Mouse (Mus musculus) CH12.LX (cell line): ENCODE measurements around the gene Cd209c. TPM values are rescaled to one million over a fixed set of nuclear protein-coding genes. Genes with fewer than 3 reads are reported as not detected.

ENCODE experiments used
- DNase-seq: peaks from one replicate; pipeline ENCODE4 v3.0.0-alpha.2; 2013; ENCODE audit errors: extremely low read depth
- H3K27ac ChIP-seq: 2 replicates; pipeline ENCODE4 v1.5.1; 2012; ENCODE audit warnings: low read depth, mild to moderate bottlenecking, control low read depth, moderate library complexity; ENCODE audit not compliant: insufficient read depth
- H3K27me3 ChIP-seq: replicated peaks from 2 replicates; pipeline ENCODE3; 2012; ENCODE audit warnings: inconsistent platforms
- H3K36me3 ChIP-seq, 2 experiments: replicated peaks in 1 of 2; 2 replicates each; pipeline versions ENCODE3 to v1.6.1; 2012; ENCODE audit warnings: inconsistent platforms in 1 of 2, low read length in 1 of 2, mild to moderate bottlenecking in 1 of 2, mixed read lengths in 1 of 2, moderate library complexity in 1 of 2; ENCODE audit not compliant: control insufficient read depth in 1 of 2, insufficient read depth in 1 of 2
- H3K4me1 ChIP-seq, 2 experiments: 2 replicates each; pipeline ENCODE4 v1.6.1; 2012; ENCODE audit warnings: inconsistent platforms in 1 of 2, moderate library complexity in 1 of 2; ENCODE audit not compliant: insufficient read depth in 2 of 2, control insufficient read depth in 1 of 2
- H3K4me2 ChIP-seq: 2 replicates; pipeline ENCODE4 v1.6.1; 2012; ENCODE audit warnings: low read depth, mild to moderate bottlenecking, control low read depth; ENCODE audit not compliant: poor library complexity, insufficient read depth, severe bottlenecking
- H3K4me3 ChIP-seq, 3 experiments: fragments of 150-350 bp in 1 of 3; sonication (generic) in 1 of 3; replicated peaks in 1 of 3; 2 replicates each; pipeline versions ENCODE3 to v1.5.1; 2011 to 2012; ENCODE audit warnings: low read depth in 2 of 3, low read length in 2 of 3, mild to moderate bottlenecking in 2 of 3, moderate library complexity in 2 of 3, control low read depth in 1 of 3, improper control_type of control experiment in 1 of 3, inconsistent platforms in 1 of 3, mixed read lengths in 1 of 3; ENCODE audit not compliant: poor library complexity in 1 of 3
- H3K79me2 ChIP-seq: replicated peaks from 2 replicates; pipeline ENCODE4 v1.6.1; 2012; ENCODE audit warnings: mild to moderate bottlenecking, moderate library complexity; ENCODE audit not compliant: control insufficient read depth, poor library complexity, insufficient read depth, severe bottlenecking; ENCODE audit errors: extremely low read depth
- H3K9ac ChIP-seq: 2 replicates; pipeline ENCODE4 v1.6.1; 2012; ENCODE audit warnings: low read depth, mild to moderate bottlenecking, control low read depth, moderate library complexity; ENCODE audit not compliant: insufficient read depth
- H3K9me3 ChIP-seq: replicated peaks from 2 replicates; pipeline ENCODE3; 2012; ENCODE audit warnings: low read length, inconsistent platforms, mixed read lengths
- CHD1 ChIP-seq: IDR thresholded peaks from 2 replicates; pipeline ENCODE4 v1.6.1; 2012; ENCODE audit warnings: low read depth, low read length, improper control_type of control experiment, inconsistent platforms
- CTCF ChIP-seq, 2 experiments: IDR thresholded peaks in 1 of 2; conservative IDR thresholded peaks in 1 of 2; 2 replicates each; pipeline ENCODE4 v1.5.1; 2011 to 2012; ENCODE audit warnings: low read depth in 2 of 2, low read length in 2 of 2, improper control_type of control experiment in 1 of 2, inconsistent platforms in 1 of 2, mild to moderate bottlenecking in 1 of 2, moderate library complexity in 1 of 2
- HCFC1 ChIP-seq: IDR thresholded peaks from 2 replicates; pipeline ENCODE4 v1.6.1; 2012; ENCODE audit warnings: low read depth, mild to moderate bottlenecking, inconsistent platforms, low read length, improper control_type of control experiment
- IRF4 ChIP-seq: IDR thresholded peaks from 2 replicates; pipeline ENCODE4 v1.6.1; 2014; ENCODE audit warnings: low read depth, mild to moderate bottlenecking, inconsistent platforms, low read length, improper control_type of control experiment
- JUND ChIP-seq: conservative IDR thresholded peaks from 2 replicates; pipeline ENCODE4 v1.6.1; 2011; ENCODE audit warnings: low read depth, low read length, improper control_type of control experiment
- MAX ChIP-seq: IDR thresholded peaks from 2 replicates; pipeline ENCODE4 v1.6.1; 2011; ENCODE audit warnings: low read length, improper control_type of control experiment
- MAZ ChIP-seq: IDR thresholded peaks from 2 replicates; pipeline ENCODE4 v1.6.1; 2012; ENCODE audit warnings: low read depth, mild to moderate bottlenecking, inconsistent platforms, low read length, improper control_type of control experiment, moderate library complexity
- MXI1 ChIP-seq: IDR thresholded peaks from 2 replicates; pipeline ENCODE4 v1.6.1; 2011; ENCODE audit warnings: mild to moderate bottlenecking, low read depth, low read length, improper control_type of control experiment
- NRF1 ChIP-seq: IDR thresholded peaks from 2 replicates; pipeline ENCODE4 v1.6.1; 2014; ENCODE audit warnings: low read depth, mild to moderate bottlenecking, inconsistent platforms, low read length, improper control_type of control experiment, moderate library complexity
- POLR2AphosphoS2 ChIP-seq: IDR thresholded peaks from 2 replicates; pipeline ENCODE4 v1.6.1; 2011; ENCODE audit warnings: low read depth, low read length, improper control_type of control experiment
- RAD21 ChIP-seq: IDR thresholded peaks from 2 replicates; pipeline ENCODE4 v1.6.1; 2011; ENCODE audit warnings: low read depth, mild to moderate bottlenecking, low read length, improper control_type of control experiment, moderate library complexity
- TBP ChIP-seq: conservative IDR thresholded peaks from 2 replicates; pipeline ENCODE4 v1.6.1; 2011; ENCODE audit warnings: low read depth, low read length, improper control_type of control experiment
- TCF12 ChIP-seq: IDR thresholded peaks from 2 replicates; pipeline ENCODE4 v1.6.1; 2014; ENCODE audit warnings: low read depth, mild to moderate bottlenecking, inconsistent platforms, low read length, improper control_type of control experiment
- UBTF ChIP-seq: IDR thresholded peaks from 2 replicates; pipeline ENCODE4 v1.6.1; 2012; ENCODE audit warnings: low read depth, mild to moderate bottlenecking, inconsistent platforms, low read length, improper control_type of control experiment, moderate library complexity
- USF2 ChIP-seq: conservative IDR thresholded peaks from 2 replicates; pipeline ENCODE4 v1.6.1; 2011; ENCODE audit warnings: low read depth, low read length, improper control_type of control experiment
- ZC3H11A ChIP-seq: IDR thresholded peaks from 2 replicates; pipeline ENCODE4 v1.6.1; 2012; ENCODE audit warnings: low read depth, mild to moderate bottlenecking, inconsistent platforms, low read length, improper control_type of control experiment
- ZKSCAN1 ChIP-seq: IDR thresholded peaks from 2 replicates; pipeline ENCODE4 v1.6.1; 2012; ENCODE audit warnings: low read depth, inconsistent platforms, low read length, improper control_type of control experiment, borderline replicate concordance
- ZNF384 ChIP-seq: IDR thresholded peaks from 2 replicates; pipeline ENCODE4 v1.6.1; 2012; ENCODE audit warnings: low read depth, low read length, improper control_type of control experiment, inconsistent platforms
- dilution Hi-C: fragments of 300-500 bp; cut with MboI; formaldehyde crosslinking; loops from 2 replicates; pipeline ENCODE4 v1.14.3; 2020; ENCODE audit warnings: low sequenced_read_pairs; ENCODE audit not compliant: extremely low pct_unique_long_range_greater_than_20kb, extremely low pct_ligation_motif_present
- in situ Hi-C: fragments of 300-500 bp; cut with MboI; formaldehyde crosslinking; loops from 3 replicates; pipeline ENCODE4 v1.14.3; 2019; ENCODE audit warnings: low sequenced_read_pairs, low pct_ligation_motif_present, low pct_unique_long_range_greater_than_20kb, mixed read lengths
- polyA plus RNA-seq: library from polyadenylated mRNA; unstranded; fragments of >175 nt; gene quantifications from 2 replicates; pipeline ENCODE4 v1.2.1, GENCODE M21; 2012; ENCODE audit warnings: low read depth; ENCODE audit not compliant: insufficient read length
- total RNA-seq, 2 experiments: library from RNA; depleted of rRNA; stranded (reverse); fragments of 300-350 nt in 1 of 2; fragments of >200 nt in 1 of 2; gene quantifications; 2 replicates each; pipeline ENCODE4 v1.2.3; 2012 to 2014

Cd209c gene
- total and polyA plus RNA-seq, 3 experiments = 0.29 TPM; not detected in 2

GRCm38 (mm10) chr8:3926744-3927143, 27.8 kb downstream of the Cd209c start, which contains the start of gene Cd209b:
Cd209b (minus strand) TSS chr8:3926844.
- Histone ChIP-seq H3K27me3 (peaks cover 42% of the 10 kb centered on the region), H3K79me2 (no peaks in the 10 kb centered on the region), H3K4me1 (no peaks in the 10 kb centered on the region), H3K4me3 (no peak within 1 kb of the TSS), H3K27ac (no peak within 1 kb of the TSS), H3K9me3 (no peaks in the 10 kb centered on the region), H3K9ac (no peak within 1 kb of the TSS), H3K36me3 (no peaks in the 10 kb centered on the region), H3K4me2 (no peak within 1 kb of the TSS)
- in situ Hi-C loops = no loop called here
- dilution Hi-C loops = no loop called here
- TF ChIP-seq ZNF384 (no peak), POLR2AphosphoS2 (no peak), CTCF (conservative IDR thresholded peaks at IDR 0.05 in 1 of 2, IDR thresholded peaks at IDR 0.05 in 1 of 2; ENCODE audit: low read depth in 2 of 2, low read length in 2 of 2) (no peak), HCFC1 (no peak), NRF1 (no peak), MAX (no peak), TBP (no peak), ZKSCAN1 (no peak), ZC3H11A (no peak), JUND (no peak), TCF12 (no peak), MAZ (no peak), UBTF (no peak), CHD1 (no peak), IRF4 (no peak), USF2 (no peak), RAD21 (no peak), MXI1 (no peak)
- no peak for DNase-seq

Other genes with a start within 250 kb of the Cd209c start
- gene Clec4g, start 234.1 kb downstream of the Cd209c start, total RNA-seq (2012; rRNA removed) = not detected in 2 replicates
- not detected in 2 replicates for gene Clec4g, start 234.1 kb downstream of the Cd209c start, total RNA-seq (2014; rRNA removed)
- not detected in 2 replicates for gene Clec4g, start 234.1 kb downstream of the Cd209c start, polyA plus RNA-seq
- gene Cd209a, start 205.8 kb downstream of the Cd209c start, total RNA-seq (2012; rRNA removed) = not detected in 2 replicates
- gene Cd209a, start 205.8 kb downstream of the Cd209c start, total RNA-seq (2014; rRNA removed) = not detected in 2 replicates
- gene Cd209a, start 205.8 kb downstream of the Cd209c start, polyA plus RNA-seq = not detected in 2 replicates
- not detected in 2 replicates for gene Cd209e, start 100.4 kb downstream of the Cd209c start, total RNA-seq (2012; rRNA removed)
- not detected in 2 replicates for gene Cd209e, start 100.4 kb downstream of the Cd209c start, total RNA-seq (2014; rRNA removed)
- gene Cd209e, start 100.4 kb downstream of the Cd209c start, polyA plus RNA-seq = not detected in 2 replicates
- 0.25 TPM in 1 of 2 replicates, not detected in the other for gene Cd209d, start 76.2 kb downstream of the Cd209c start, total RNA-seq (2012; rRNA removed)
- gene Cd209d, start 76.2 kb downstream of the Cd209c start, total RNA-seq (2014; rRNA removed) = not detected in 2 replicates
- gene Cd209d, start 76.2 kb downstream of the Cd209c start, polyA plus RNA-seq = not detected in 2 replicates
- gene Cd209b, start 27.9 kb downstream of the Cd209c start, total RNA-seq (2012; rRNA removed) = not detected in 2 replicates
- not detected in 2 replicates for gene Cd209b, start 27.9 kb downstream of the Cd209c start, total RNA-seq (2014; rRNA removed)
- not detected in 2 replicates for gene Cd209b, start 27.9 kb downstream of the Cd209c start, polyA plus RNA-seq
- not detected in 2 replicates for gene Cd209f, start 151.1 kb upstream of the Cd209c start, total RNA-seq (2012; rRNA removed)
- gene Cd209f, start 151.1 kb upstream of the Cd209c start, total RNA-seq (2014; rRNA removed) = not detected in 2 replicates
- gene Cd209f, start 151.1 kb upstream of the Cd209c start, polyA plus RNA-seq = not detected in 2 replicates
- gene Cd209g, start 179.4 kb upstream of the Cd209c start, total RNA-seq (2012; rRNA removed) = not detected in 2 replicates
- gene Cd209g, start 179.4 kb upstream of the Cd209c start, total RNA-seq (2014; rRNA removed) = not detected in 2 replicates
- not detected in 2 replicates for gene Cd209g, start 179.4 kb upstream of the Cd209c start, polyA plus RNA-seq
- gene Evi5l, start 211.8 kb upstream of the Cd209c start, total RNA-seq (2012; rRNA removed) = 4.6 and 6.6 TPM in 2 replicates
- 1.4 and 2.2 TPM in 2 replicates for gene Evi5l, start 211.8 kb upstream of the Cd209c start, total RNA-seq (2014; rRNA removed)
- 2.8 and 3.6 TPM in 2 replicates for gene Evi5l, start 211.8 kb upstream of the Cd209c start, polyA plus RNA-seq